Mouse (Mus musculus) left cerebral cortex, adult 18-20 months (tissue): ENCODE data around the gene Rad54l. TPM values are rescaled to one million over a fixed set of nuclear protein-coding genes. Genes with fewer than 3 reads are reported as not detected.

Experiments
- DNase-seq, 2 experiments: peaks; one replicate each; pipeline ENCODE4 v3.0.0; 2021 to 2022; ENCODE audit warnings: low spot score in 2 of 2, mixed read lengths in 1 of 2
- total RNA-seq, 2 experiments: library from RNA; stranded (reverse); gene quantifications; 2 replicates each; pipeline ENCODE4 v1.2.3; 2021

Gene Rad54l
- total RNA-seq, 2 experiments from 2014 or later, result 0.49 TPM

GRCm38 (mm10) chr4:116141736-116142135 lies 18.2 kb upstream of the Rad54l start:
- no peak for DNase-seq

- DNase-seq, result no peak
Measured at GRCm38 (mm10) chr4:116140801-116141574, 17.5 kb upstream of the Rad54l start.

GRCm38 (mm10) chr4:116137421-116137996 lies 14.0 kb upstream of the Rad54l start:
- no peak for DNase-seq

GRCm38 (mm10) chr4:116134990-116135389 lies 11.5 kb upstream of the Rad54l start:
- no peak for DNase-seq

GRCm38 (mm10) chr4:116133126-116133525 lies 9.6 kb upstream of the Rad54l start:
- no peak for DNase-seq

GRCm38 (mm10) chr4:116127956-116128355 lies 4.5 kb upstream of the Rad54l start:
- no peak for DNase-seq

GRCm38 (mm10) chr4:116125803-116126386 lies 2.4 kb upstream of the Rad54l start:
- DNase-seq, result no peak

GRCm38 (mm10) chr4:116122762-116123161 lies 728 bp downstream of the Rad54l start:
- DNase-seq, result no peak

GRCm38 (mm10) chr4:116111486-116111885 lies 12.0 kb downstream of the Rad54l start:
- no peak for DNase-seq

GRCm38 (mm10) chr4:116110695-116111094 lies 12.8 kb downstream of the Rad54l start:
- no peak for DNase-seq

GRCm38 (mm10) chr4:116105278-116105677 lies 18.2 kb downstream of the Rad54l start:
- peak in 1 of 2 experiments; percentile 32 for DNase-seq

GRCm38 (mm10) chr4:116100959-116101358 lies 22.5 kb downstream of the Rad54l start:
- DNase-seq, result no peak

- DNase-seq, result no peak
Measured at GRCm38 (mm10) chr4:116097211-116097610, 26.3 kb downstream of the Rad54l start.

- no peak for DNase-seq
Measured at GRCm38 (mm10) chr4:116096291-116096690, 27.2 kb downstream of the Rad54l start.

- peak in 1 of 2 experiments; percentile 5 for DNase-seq
Measured at GRCm38 (mm10) chr4:116088510-116089249, 34.8 kb downstream of the Rad54l start.

GRCm38 (mm10) chr4:116077240-116078095 lies 46.0 kb downstream of the Rad54l start:
- DNase-seq, result no peak

GRCm38 (mm10) chr4:116076369-116077231 lies 46.9 kb downstream of the Rad54l start:
- DNase-seq, result peak; percentile 21 to 36

GRCm38 (mm10) chr4:116075631-116076368 lies 47.7 kb downstream of the Rad54l start:
- DNase-seq, result peak; percentile 33 to 54
